Mouse (Mus musculus) stomach, embryonic 16.5 days (tissue): ENCODE measurements around the gene Tex101. TPM values are rescaled to one million over a fixed set of nuclear protein-coding genes. Genes with fewer than 3 reads are reported as not detected.

Source experiments
- ATAC-seq: fragments of 200-750 bp; cut with Nextera tagmentation; 2 replicates; pipeline ENCODE4 v1.8.0; 2017; ENCODE audit warnings: moderate number of reproducible peaks, moderate TSS enrichment; ENCODE audit not compliant: insufficient read depth, low FRiP score
- H3K27ac ChIP-seq: fragments of 300-500 bp; sonication (generic); 2 replicates; pipeline ENCODE4 v1.5.1; 2014; ENCODE audit warnings: low read length
- H3K27me3 ChIP-seq: fragments of 300-500 bp; sonication (generic); 2 replicates; pipeline ENCODE4 v1.6.1; 2014; ENCODE audit warnings: low read length, control low read depth, mixed read lengths; ENCODE audit not compliant: control insufficient read depth, insufficient read depth
- H3K36me3 ChIP-seq: fragments of 300-500 bp; sonication (generic); 2 replicates; pipeline ENCODE4 v1.6.1; 2014; ENCODE audit warnings: low read length; ENCODE audit not compliant: control insufficient read depth, insufficient read depth
- H3K4me1 ChIP-seq: fragments of 300-500 bp; sonication (generic); 2 replicates; pipeline ENCODE4 v1.6.1; 2014; ENCODE audit warnings: low read length, control low read depth, mixed read lengths; ENCODE audit not compliant: control insufficient read depth, insufficient read depth
- H3K4me2 ChIP-seq: fragments of 300-500 bp; sonication (generic); 2 replicates; pipeline ENCODE4 v1.6.1; 2014; ENCODE audit warnings: low read depth, low read length, mixed read lengths
- H3K4me3 ChIP-seq: fragments of 300-500 bp; sonication (generic); replicated peaks from 2 replicates; pipeline ENCODE4 v1.5.1; 2014; ENCODE audit warnings: mild to moderate bottlenecking, low read length
- H3K9ac ChIP-seq: fragments of 300-500 bp; sonication (generic); 2 replicates; pipeline ENCODE4 v1.6.1; 2014; ENCODE audit warnings: low read length
- H3K9me3 ChIP-seq: fragments of 300-500 bp; sonication (generic); replicated peaks from 2 replicates; pipeline ENCODE4 v1.6.1; 2016; ENCODE audit warnings: low read length, control low read depth; ENCODE audit not compliant: control insufficient read depth
- WGBS: fragments of 180-500 bp; shearing (Covaris S2); extraction: QIAGEN DNeasy Blood & Tissue Kit; methylation state at CpG from one replicate; pipeline ENCODE4 v1.1.7; 2014; 5-methylcytosine and 5-hydroxymethylcytosine counted together
- polyA plus RNA-seq: library from polyadenylated mRNA; unstranded; fragments of >200 nt; fragmentation: Nextera tagmentation; extraction: Ambion mirVana; gene quantifications from 2 replicates; pipeline ENCODE4 v1.2.1, GENCODE M21; 2015

The Tex101 gene
- polyA plus RNA-seq, 1 experiment from 2014 or later: not detected

- Histone ChIP-seq H3K4me3 (no peak overlapping the region), H3K4me2 (no peak overlapping the region), H3K27me3 (no peaks in the 10 kb centered on the region), H3K9ac (no peak overlapping the region), H3K36me3 (no peaks in the 10 kb centered on the region), H3K27ac (no peak overlapping the region), H3K4me1 (no peaks in the 10 kb centered on the region), H3K9me3 (no peaks in the 10 kb centered on the region)
- ATAC-seq: no peak
- 82% methylated on average over 9 of the region's 9 CpGs for whole genome bisulfite sequencing
Observed at GRCm38 (mm10) chr7:24664959-24665358, 11.5 kb downstream of the Tex101 start.

- Histone ChIP-seq H3K36me3 (no peaks in the 10 kb centered on the region), H3K27me3 (no peaks in the 10 kb centered on the region), H3K9ac (no peak overlapping the region), H3K4me2 (no peak overlapping the region), H3K9me3 (no peaks in the 10 kb centered on the region), H3K4me1 (no peaks in the 10 kb centered on the region), H3K27ac (no peak overlapping the region), H3K4me3 (no peak overlapping the region)
- ATAC-seq: no peak
- 40% methylated on average over 8 of the region's 8 CpGs for WGBS
Observed at GRCm38 (mm10) chr7:24664301-24664700, 12.2 kb downstream of the Tex101 start.

- no peak; the same call in 1 of the 2 replicates for ATAC-seq
- no peaks in the 10 kb centered on the region for H3K4me1 ChIP-seq
- 12% methylated on average over 8 of the region's 8 CpGs for WGBS
- no peak overlapping the region for H3K27ac ChIP-seq
- no peak overlapping the region for H3K4me2 ChIP-seq
- no peaks in the 10 kb centered on the region for H3K36me3 ChIP-seq
- H3K4me3 ChIP-seq: no peak overlapping the region
- H3K27me3 ChIP-seq: no peaks in the 10 kb centered on the region
- H3K9ac ChIP-seq: no peak overlapping the region
- H3K9me3 ChIP-seq: 0 out of 2 replicates have a peak, but pooled peaks cover 3% of the 10 kb centered on the region
Observed at GRCm38 (mm10) chr7:24662575-24662974, 13.9 kb downstream of the Tex101 start.

GRCm38 (mm10) chr7:24661118-24661904 is 15.2 kb downstream of the Tex101 start:
- H3K36me3 ChIP-seq: no peaks in the 10 kb centered on the region
- no peak overlapping the region for H3K9ac ChIP-seq
- 0 out of 2 replicates have a peak, but pooled peaks cover 3% of the 10 kb centered on the region for H3K9me3 ChIP-seq
- no peaks in the 10 kb centered on the region for H3K27me3 ChIP-seq
- no peak overlapping the region for H3K4me3 ChIP-seq
- 62% methylated on average over 17 of the region's 17 CpGs for WGBS
- H3K27ac ChIP-seq: no peak overlapping the region
- ATAC-seq: no peak
- no peak overlapping the region for H3K4me2 ChIP-seq
- no peaks in the 10 kb centered on the region for H3K4me1 ChIP-seq

- Histone ChIP-seq H3K4me3 (no peak overlapping the region), H3K27ac (no peak overlapping the region), H3K9me3 (0 out of 2 replicates have a peak, but pooled peaks cover 3% of the 10 kb centered on the region), H3K9ac (no peak overlapping the region), H3K4me1 (no peaks in the 10 kb centered on the region), H3K27me3 (no peaks in the 10 kb centered on the region), H3K36me3 (no peaks in the 10 kb centered on the region), H3K4me2 (no peak overlapping the region)
- 43% methylated on average over 12 of the region's 12 CpGs for WGBS
- no peak for ATAC-seq
Observed at GRCm38 (mm10) chr7:24659737-24660357, 16.6 kb downstream of the Tex101 start.

GRCm38 (mm10) chr7:24653681-24654080 is 22.8 kb downstream of the Tex101 start:
- Histone ChIP-seq H3K4me2 (no peak overlapping the region), H3K9me3 (no peaks in the 10 kb centered on the region), H3K27ac (peak overlapping the region; percentile 34; the same call in 1 of the 2 replicates), H3K36me3 (no peaks in the 10 kb centered on the region), H3K4me1 (no peaks in the 10 kb centered on the region), H3K4me3 (no peak overlapping the region), H3K9ac (no peak overlapping the region), H3K27me3 (no peaks in the 10 kb centered on the region)
- 20% methylated on average over 7 of the region's 7 CpGs for WGBS
- ATAC-seq: no peak

GRCm38 (mm10) chr7:24646486-24646885 is 30.0 kb downstream of the Tex101 start:
- 62% methylated on average over 7 of the region's 7 CpGs for WGBS
- no peaks in the 10 kb centered on the region for H3K36me3 ChIP-seq
- no peaks in the 10 kb centered on the region for H3K27me3 ChIP-seq
- H3K9ac ChIP-seq: no peak overlapping the region
- no peak for ATAC-seq
- no peak overlapping the region for H3K4me3 ChIP-seq
- no peaks in the 10 kb centered on the region for H3K9me3 ChIP-seq
- no peaks in the 10 kb centered on the region for H3K4me1 ChIP-seq
- H3K4me2 ChIP-seq: no peak overlapping the region
- H3K27ac ChIP-seq: no peak overlapping the region

GRCm38 (mm10) chr7:24644996-24645395 is 31.5 kb downstream of the Tex101 start:
- no peak for ATAC-seq

GRCm38 (mm10) chr7:24644492-24644891 is 32.0 kb downstream of the Tex101 start:
- Histone ChIP-seq H3K4me1 (no peaks in the 10 kb centered on the region), H3K9me3 (no peaks in the 10 kb centered on the region), H3K36me3 (no peaks in the 10 kb centered on the region), H3K27me3 (peaks cover 11% of the 10 kb centered on the region), H3K4me2 (no peak overlapping the region), H3K9ac (no peak overlapping the region), H3K27ac (no peak overlapping the region), H3K4me3 (no peak overlapping the region)
- no peak for ATAC-seq
- WGBS: 74% methylated on average over 6 of the region's 6 CpGs

More at GRCm38 (mm10) chr7:24644996-24645395, 31.5 kb downstream of the Tex101 start:
- Histone ChIP-seq H3K4me1 (no peaks in the 10 kb centered on the region), H3K36me3 (no peaks in the 10 kb centered on the region), H3K27me3 (peaks cover 8% of the 10 kb centered on the region), H3K9ac (no peak overlapping the region), H3K27ac (no peak overlapping the region), H3K4me3 (no peak overlapping the region), H3K4me2 (no peak overlapping the region), H3K9me3 (no peaks in the 10 kb centered on the region)
- 67% methylated on average over 7 of the region's 7 CpGs for WGBS
